Mouse (Mus musculus) ovary, postnatal 36 days (tissue): ENCODE data around the gene Pxmp2.

Source experiments
- DNase-seq: peaks from one replicate; pipeline ENCODE4 v3.0.0; 2022; ENCODE audit warnings: low spot score, mixed read lengths

Pxmp2 gene

GRCm38 (mm10) chr5:110230780-110231461 lies 55.1 kb downstream of the Pxmp2 start, which contains the start of gene Ankle2:
Gene Ankle2 (plus strand): TSS chr5:110231004.
- peak; percentile 93 for DNase-seq

- DNase-seq: no peak
Observed at GRCm38 (mm10) chr5:110230401-110230779, 55.6 kb downstream of the Pxmp2 start.

GRCm38 (mm10) chr5:110227336-110227883 lies 58.6 kb downstream of the Pxmp2 start:
- DNase-seq: no peak

- DNase-seq: no peak
Observed at GRCm38 (mm10) chr5:110225056-110225455, 60.9 kb downstream of the Pxmp2 start.
